Mouse (Mus musculus) adipocyte (in vitro differentiated cells): ENCODE results near the gene Zbtb40.

ENCODE experiments used
- DNase-seq: peaks from one replicate; pipeline ENCODE4 v3.0.0-alpha.2; 2016; ENCODE audit warnings: low spot score

Zbtb40 gene

GRCm38 (mm10) chr4:137048550-137049032 is at the start of gene Zbtb40:
Gene Zbtb40 (minus strand): TSS chr4:137048801.
- DNase-seq, result peak; percentile 95

GRCm38 (mm10) chr4:137097984-137098327 is 49.4 kb upstream of the Zbtb40 start:
- DNase-seq, result no peak

GRCm38 (mm10) chr4:137097246-137097983 is 48.8 kb upstream of the Zbtb40 start:
- no peak for DNase-seq

- no peak for DNase-seq
Measured at GRCm38 (mm10) chr4:137096353-137096752, 47.8 kb upstream of the Zbtb40 start.

- DNase-seq, result peak; percentile 4
Measured at GRCm38 (mm10) chr4:137085083-137085810, 36.6 kb upstream of the Zbtb40 start.

- DNase-seq, result no peak
Measured at GRCm38 (mm10) chr4:137082866-137083265, 34.3 kb upstream of the Zbtb40 start.

- no peak for DNase-seq
Measured at GRCm38 (mm10) chr4:137081401-137081800, 32.8 kb upstream of the Zbtb40 start.

- peak; percentile 12 for DNase-seq
Measured at GRCm38 (mm10) chr4:137077216-137077615, 28.6 kb upstream of the Zbtb40 start.

GRCm38 (mm10) chr4:137071204-137071603 is 22.6 kb upstream of the Zbtb40 start:
- no peak for DNase-seq

GRCm38 (mm10) chr4:137068491-137068890 is 19.9 kb upstream of the Zbtb40 start:
- no peak for DNase-seq

GRCm38 (mm10) chr4:137065846-137066245 is 17.2 kb upstream of the Zbtb40 start:
- no peak for DNase-seq

- no peak for DNase-seq
Measured at GRCm38 (mm10) chr4:137054932-137055331, 6.3 kb upstream of the Zbtb40 start.

GRCm38 (mm10) chr4:137053810-137054209 is 5.2 kb upstream of the Zbtb40 start:
- no peak for DNase-seq

- no peak for DNase-seq
Measured at GRCm38 (mm10) chr4:137047840-137048549, 606 bp downstream of the Zbtb40 start.

- DNase-seq, result no peak
Measured at GRCm38 (mm10) chr4:137046110-137046509, 2.5 kb downstream of the Zbtb40 start.

- no peak for DNase-seq
Measured at GRCm38 (mm10) chr4:137044516-137044915, 4.1 kb downstream of the Zbtb40 start.

- DNase-seq, result no peak
Measured at GRCm38 (mm10) chr4:137043799-137044198, 4.8 kb downstream of the Zbtb40 start.

GRCm38 (mm10) chr4:137042039-137042438 is 6.6 kb downstream of the Zbtb40 start:
- no peak for DNase-seq

- DNase-seq, result no peak
Measured at GRCm38 (mm10) chr4:137041161-137041621, 7.4 kb downstream of the Zbtb40 start.

- no peak for DNase-seq
Measured at GRCm38 (mm10) chr4:137039441-137039840, 9.2 kb downstream of the Zbtb40 start.

- no peak for DNase-seq
Measured at GRCm38 (mm10) chr4:137038501-137038900, 10.1 kb downstream of the Zbtb40 start.

- no peak for DNase-seq
Measured at GRCm38 (mm10) chr4:137038096-137038495, 10.5 kb downstream of the Zbtb40 start.
